Comparison of ENCODE assay signal across 8 mouse cellular contexts in genomic region chrX:170017333-170018245, GRCm38 (mm10). TPM values are rescaled to one million over a fixed set of nuclear protein-coding genes. Genes with fewer than 3 reads are reported as not detected.
DNase-seq lines count a peak whose midpoint lies in the region; ATAC-seq and TF ChIP-seq lines count a peak whose summit lies in the region.
"Not testable (repeated sequence)": the region's sequence is repeated elsewhere in the genome, so short reads cannot be mapped to it uniquely, and the experiment has no call there.

No protein-coding gene starts in this region.

- peaks cover 13% of the 10 kb centered on the region; the same call in 1 of the 2 replicates for H3K9me3 ChIP-seq in hindbrain, embryonic 15.5 days

- intact Hi-C loops in left cerebral cortex, adult 2 months (cut with DNase I), result not testable (repeated sequence)

- H3K4me3 ChIP-seq in hindbrain, embryonic 15.5 days; left cerebral cortex, adult 2 months: not testable (repeated sequence)

- H3K27me3 ChIP-seq in hindbrain, embryonic 15.5 days, result not testable (repeated sequence)

- H3K4me2 ChIP-seq in hindbrain, embryonic 15.5 days, result peak overlapping the region; percentile 0; the same call in 1 of the 2 replicates

- 54% methylated on average over 27 of the region's 27 CpGs for WGBS in hindbrain, embryonic 15.5 days

- H3K36me3 ChIP-seq in hindbrain, embryonic 15.5 days, result peaks cover 18% of the 10 kb centered on the region; the same call in 1 of the 2 replicates

- peak; percentile 91 for DNase-seq in NIH3T3 (ENCODE audit: low read depth)
- DNase-seq in cerebellum, postnatal 25 days, result peak; percentile 64 to 81
- DNase-seq in frontal cortex, postnatal 10 days (ENCODE audit: low spot score in 2 of 2), result peak; percentile 91 to 94
- peak; percentile 63 to 82 for DNase-seq in left cerebral cortex, adult 2 months (ENCODE audit: extremely low spot score in 1 of 2, low spot score in 2 of 2)
- DNase-seq in right cerebral cortex, postnatal 14 days, result peak; percentile 51
- DNase-seq in urinary bladder, postnatal 25 days (ENCODE audit: low spot score), result peak; percentile 93

- not testable (repeated sequence) for H3K9ac ChIP-seq in hindbrain, embryonic 15.5 days

- not testable (repeated sequence) for H3K27ac ChIP-seq in hindbrain, embryonic 15.5 days (replicated peaks); left cerebral cortex, adult 2 months

- ATAC-seq in hindbrain, embryonic 15.5 days (ENCODE audit: low FRiP score, low read depth), result peak; percentile 83
- ATAC-seq in megakaryocyte-erythroid progenitor cell, adult 5-6 weeks (replicated peaks; ENCODE audit: low FRiP score, low TSS enrichment, poor library complexity, severe bottlenecking), result peak; percentile 65

- not testable (repeated sequence) for TF ChIP-seq CTCF in left cerebral cortex, adult 2 months (IDR thresholded peaks at IDR 0.05)

- H3K4me1 ChIP-seq in hindbrain, embryonic 15.5 days (replicated peaks), result not testable (repeated sequence)

RNA-seq across cellular contexts. Expression of gene Gm21887, which starts 8.1 kb away (rescaled TPM):
- polyA plus RNA-seq in hindbrain, embryonic 15.5 days (2015; fragmentation: Nextera tagmentation; extraction: Ambion mirVana), result 195 and 248 TPM in 2 replicates
- 100 to 1,000 TPM; 190 to 207 TPM for total RNA-seq in left cerebral cortex, adult 2 months (2021)
- total RNA-seq in megakaryocyte-erythroid progenitor cell, adult 5-6 weeks (2014; fragmentation: Nextera tagmentation), result 80.7 and 142 TPM in 2 replicates
- 87.0 and 105 TPM in 2 replicates for total RNA-seq in megakaryocyte-erythroid progenitor cell, adult 5-6 weeks (2017)
